8 mouse cellular contexts compared by ENCODE assay signal in the genomic region with DNA sequence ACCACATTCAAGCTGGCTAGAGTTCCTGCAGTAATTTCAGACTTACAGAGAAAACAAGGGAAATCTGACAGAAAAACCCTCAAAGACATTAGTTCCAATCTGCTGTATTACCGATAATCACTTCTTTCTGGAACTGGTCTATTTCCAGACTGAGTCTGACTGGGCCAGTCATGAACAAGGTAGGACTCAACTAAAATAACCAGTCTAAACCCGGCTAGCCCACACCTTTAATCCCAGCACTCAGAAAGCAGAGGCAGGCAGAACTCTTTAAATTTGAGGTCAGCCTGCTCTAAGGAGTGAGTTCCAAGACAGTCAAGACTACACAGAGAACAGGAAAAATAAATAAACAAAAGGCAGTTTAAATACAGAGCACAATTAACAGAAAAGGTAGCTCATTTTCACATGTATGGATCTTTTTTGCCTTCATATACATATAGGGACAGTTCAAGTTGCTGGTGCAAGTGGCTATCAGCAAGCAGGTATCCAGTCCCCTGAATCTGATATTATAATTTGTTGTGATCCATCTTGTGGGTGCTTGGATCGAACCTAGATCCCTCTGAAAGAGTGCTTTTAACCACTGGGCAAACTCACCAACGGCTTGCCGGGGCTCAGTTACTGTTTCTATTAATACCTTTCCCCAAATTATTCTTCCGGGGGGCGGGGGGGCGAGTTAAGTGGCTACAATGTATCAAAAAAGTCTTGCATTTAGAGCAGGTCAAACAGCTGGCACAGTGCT. TPM values are rescaled to one million over a fixed set of nuclear protein-coding genes. Genes with fewer than 3 reads are reported as not detected.
DNase-seq lines count a peak whose midpoint lies in the region; ATAC-seq and TF ChIP-seq lines count a peak whose summit lies in the region.

No protein-coding gene starts in this region.

- no peaks in the 10 kb centered on the region for H3K36me3 ChIP-seq in kidney, adult 2 months (ENCODE audit: control insufficient read depth, insufficient read depth, low read length)
- no peaks in the 10 kb centered on the region for H3K36me3 ChIP-seq in intestine, embryonic 14.5 days (ENCODE audit: control insufficient read depth, insufficient read depth, low read length)
- H3K36me3 ChIP-seq in neural tube, embryonic 12.5 days: no peaks in the 10 kb centered on the region

- TF ChIP-seq CTCF in kidney, adult 2 months (conservative IDR thresholded peaks at IDR 0.05; ENCODE audit: insufficient read depth, insufficient read length, low read depth, low read length): no peak

- peak overlapping the region; percentile 91 for H3K4me3 ChIP-seq in kidney, adult 2 months (ENCODE audit: insufficient read depth, low read depth, low read length)
- peak overlapping the region; percentile 90 for H3K4me3 ChIP-seq in intestine, embryonic 14.5 days (ENCODE audit: low read depth, low read length)
- H3K4me3 ChIP-seq in neural tube, embryonic 12.5 days: peak overlapping the region; percentile 78

- DNase-seq in kidney, adult 2 months: no peak
- DNase-seq in kidney, adult 8-10 months: no peak
- peak; percentile 56 for DNase-seq in c-Kit-positive CD71-positive TER-119-negative erythroid progenitor cells, embryonic 14.5 days (ENCODE audit: low read depth)
- peak; percentile 61 for DNase-seq in intestine, embryonic 14.5 days (ENCODE audit: low spot score)
- no peak for DNase-seq in left cerebral cortex, postnatal 14 days (ENCODE audit: low spot score in 2 of 2)
- DNase-seq in gastrocnemius, postnatal 36 days: no peak
- DNase-seq in layer of hippocampus, adult 9-10 months (ENCODE audit: low spot score): no peak

- TF ChIP-seq POLR2A in kidney, adult 2 months (IDR thresholded peaks at IDR 0.05; ENCODE audit: low read depth, low read length): no peak

- H3K4me2 ChIP-seq in intestine, embryonic 14.5 days (ENCODE audit: low read length): peak overlapping the region; percentile 90
- H3K4me2 ChIP-seq in neural tube, embryonic 12.5 days (replicated peaks): peak overlapping the region; percentile 84

- H3K27ac ChIP-seq in kidney, adult 2 months (ENCODE audit: insufficient read depth, low read depth, low read length): no peak overlapping the region
- peak overlapping the region; percentile 59; the same call in 1 of the 2 replicates for H3K27ac ChIP-seq in intestine, embryonic 14.5 days (ENCODE audit: low read depth)
- H3K27ac ChIP-seq in neural tube, embryonic 12.5 days: no peak overlapping the region

- peak overlapping the region; percentile 95 for H3K9ac ChIP-seq in intestine, embryonic 14.5 days (ENCODE audit: low read length)
- peak overlapping the region; percentile 88 for H3K9ac ChIP-seq in neural tube, embryonic 12.5 days

- no peaks in the 10 kb centered on the region for H3K9me3 ChIP-seq in intestine, embryonic 14.5 days (ENCODE audit: control insufficient read depth, low read length)
- H3K9me3 ChIP-seq in neural tube, embryonic 12.5 days: no peaks in the 10 kb centered on the region

- intact Hi-C loops in left cerebral cortex, postnatal 14 days (cut with DNase I): no loop called here
- intact Hi-C loops in gastrocnemius, postnatal 36 days (cut with DNase I): no loop called here

- 0 out of 2 replicates have a peak, but pooled peaks have one; percentile 6 for ATAC-seq in intestine, embryonic 14.5 days (replicated peaks; ENCODE audit: low FRiP score, low TSS enrichment, low read depth)
- no peak for ATAC-seq in neural tube, embryonic 12.5 days (ENCODE audit: low FRiP score, low read depth)

- 34% methylated on average over 8 of the region's 8 CpGs for WGBS in kidney, adult 2 months
- 42% methylated on average over 8 of the region's 8 CpGs for WGBS in intestine, embryonic 14.5 days
- WGBS in neural tube, embryonic 12.5 days: 51% methylated on average over 8 of the region's 8 CpGs

- H3K4me1 ChIP-seq in kidney, adult 2 months (ENCODE audit: control insufficient read depth, insufficient read depth, low read length): no peaks in the 10 kb centered on the region
- H3K4me1 ChIP-seq in intestine, embryonic 14.5 days (replicated peaks; ENCODE audit: control insufficient read depth, insufficient read depth, low read length): peaks cover 5% of the 10 kb centered on the region
- H3K4me1 ChIP-seq in neural tube, embryonic 12.5 days: peaks cover 8% of the 10 kb centered on the region; the same call in 1 of the 2 replicates

- H3K27me3 ChIP-seq in kidney, adult 2 months (replicated peaks; ENCODE audit: control insufficient read depth, insufficient read depth, low read length): no peaks in the 10 kb centered on the region
- H3K27me3 ChIP-seq in intestine, embryonic 14.5 days (replicated peaks; ENCODE audit: control insufficient read depth, insufficient read depth, low read length): no peaks in the 10 kb centered on the region
- H3K27me3 ChIP-seq in neural tube, embryonic 12.5 days (replicated peaks): no peaks in the 10 kb centered on the region

RNA-seq across cellular contexts. Expression of a gene that starts 1.1 kb away (rescaled TPM):
- polyA plus RNA-seq in kidney, adult 2 months (2012; rRNA removed): 3.4 and 5.7 TPM in 2 replicates
- polyA plus RNA-seq in intestine, embryonic 14.5 days (2014; fragmentation: Nextera tagmentation; extraction: Ambion mirVana): 33.2 and 35.1 TPM in 2 replicates
- polyA plus RNA-seq in neural tube, embryonic 12.5 days (2016; fragmentation: Nextera tagmentation; extraction: Ambion mirVana): 29.6 and 33.0 TPM in 2 replicates
- 10 to 100 TPM; 20.5 to 21.5 TPM for total RNA-seq in left cerebral cortex, postnatal 14 days (2021)
- total RNA-seq in gastrocnemius, postnatal 36 days (2021): 10 to 100 TPM; 12.9 to 15.3 TPM

Comparison
In these comparisons a context has a peak if more than half of its experiments do, and no peak if none do; other contexts are left out.
1. DNase-seq: peak in c-Kit-positive CD71-positive TER-119-negative erythroid progenitor cells, embryonic 14.5 days (single experiment) and intestine, embryonic 14.5 days (single experiment); none in kidney, adult 2 months (single experiment), kidney, adult 8-10 months (0 of 2), left cerebral cortex, postnatal 14 days (0 of 2), gastrocnemius, postnatal 36 days (0 of 2) and layer of hippocampus, adult 9-10 months (single experiment).
2. Peak in every context shown above with its lines, with median percentiles within 50 percentile points of each other: H3K4me3 ChIP-seq.